Mouse (Mus musculus) liver, adult 2 months (tissue): ENCODE measurements at regions not wholly inside any gene's neighbourhood (a gene's known extent, or its start where the extent isn't known, plus 50 kb on each side); places are given as distances from the start of the nearest gene placed in this dataset.

ENCODE experiments used
- CTCF ChIP-seq: fragments of 200-500 bp; IDR thresholded peaks from 2 replicates; pipeline ENCODE4 v1.5.1; 2011; ENCODE audit warnings: low read depth, low read length, control low read depth
- POLR2A ChIP-seq: fragments of 200-500 bp; IDR thresholded peaks from 2 replicates; pipeline ENCODE4 v1.6.1; 2011; ENCODE audit warnings: low read length, control low read depth; ENCODE audit not compliant: insufficient read depth; ENCODE audit errors: extremely low read depth

GRCm38 (mm10) chr19:60290244-60290643 lies 63.7 kb upstream of the Fam204a start:
- no peak for TF ChIP-seq CTCF
- TF ChIP-seq POLR2A: no peak
